Mouse (Mus musculus) frontal cortex, postnatal 14 days (tissue): ENCODE measurements around the gene Adam17.

Experiments
- DNase-seq, 2 experiments: peaks; one replicate each; pipeline ENCODE4 v3.0.0; 2022; ENCODE audit warnings: low spot score in 2 of 2

The Adam17 gene

DNA sequence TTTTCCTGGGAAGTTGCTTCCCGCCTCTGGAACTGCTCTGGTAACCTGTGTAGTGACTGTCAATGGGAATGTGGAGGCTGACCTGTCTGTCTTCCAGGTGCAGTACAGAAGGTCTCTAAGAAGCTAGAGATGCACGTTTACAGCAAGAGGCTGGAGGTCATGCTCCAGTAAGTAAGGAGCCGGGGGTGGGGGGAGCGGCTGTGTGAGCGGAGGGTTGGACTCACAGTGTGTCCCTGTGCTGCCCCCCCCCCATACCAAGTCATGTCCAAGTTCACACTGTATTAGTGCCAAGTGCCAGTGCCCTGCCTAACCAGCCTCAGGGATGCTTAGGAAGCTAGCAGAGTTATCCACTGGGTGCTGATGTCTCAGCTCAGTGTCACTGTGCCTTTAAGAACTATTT is 61.2 kb downstream of the Adam17 start:
- no peak for DNase-seq

DNA sequence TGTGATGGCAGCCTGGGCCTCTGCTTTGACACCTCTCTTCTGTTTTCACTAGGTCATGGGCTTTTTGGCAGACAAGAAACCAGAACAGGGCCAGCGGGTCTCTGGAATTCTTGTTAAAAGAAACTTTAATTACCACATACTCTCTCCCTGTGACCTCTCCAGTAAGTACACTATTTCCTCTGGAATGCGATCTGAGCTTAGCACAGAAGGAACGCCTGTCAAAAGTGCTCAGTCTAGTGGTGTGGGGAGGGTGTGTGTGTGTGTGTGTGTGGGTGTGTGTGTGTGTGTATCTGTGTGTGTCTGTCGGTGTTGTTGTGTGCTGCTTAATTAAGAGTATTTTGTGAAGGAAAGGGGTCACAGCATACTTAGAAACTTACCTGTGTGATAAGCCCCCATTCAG is 66.7 kb downstream of the Adam17 start:
- DNase-seq = no peak

DNA sequence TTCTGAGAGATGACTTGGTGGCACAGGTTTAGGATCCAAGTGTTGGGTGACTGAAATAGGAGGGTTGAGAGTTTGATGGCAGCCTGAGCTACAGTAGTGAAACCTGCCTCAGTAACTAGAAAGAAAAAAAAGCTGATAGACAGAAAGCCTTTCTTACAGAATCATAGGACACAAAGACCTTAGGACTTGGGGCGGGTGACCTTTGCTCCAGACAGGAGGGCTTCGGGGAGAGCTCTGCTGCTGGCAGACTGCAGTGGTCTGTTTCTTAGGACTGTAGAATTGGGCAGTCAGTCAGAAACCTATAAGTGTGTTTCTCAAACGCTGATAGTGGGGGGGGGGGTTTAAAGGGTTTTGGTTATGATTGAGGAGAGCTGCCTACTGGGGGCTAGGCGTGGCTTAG is 67.7 kb downstream of the Adam17 start:
- DNase-seq = no peak

DNA sequence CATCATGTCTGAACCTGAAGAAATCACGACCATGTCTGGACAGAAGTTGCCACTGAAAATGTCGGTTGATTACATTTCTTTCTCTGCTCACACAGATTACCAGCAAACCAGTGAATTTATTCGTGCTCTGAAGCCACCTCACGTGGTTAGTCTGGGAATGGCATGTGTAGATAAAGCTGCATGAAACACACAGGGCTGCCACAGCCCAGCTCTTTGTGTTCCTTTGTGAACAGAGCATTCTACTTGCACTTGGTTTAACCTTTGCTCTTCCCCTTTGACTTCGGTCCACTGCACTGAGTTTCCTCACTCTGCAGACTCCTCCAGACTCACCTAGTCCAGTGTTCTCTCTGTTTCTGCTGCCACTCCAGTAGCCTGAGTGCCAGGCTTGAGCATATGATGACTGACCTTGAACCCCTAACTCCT is 71.1 kb downstream of the Adam17 start:
- no peak for DNase-seq

DNA sequence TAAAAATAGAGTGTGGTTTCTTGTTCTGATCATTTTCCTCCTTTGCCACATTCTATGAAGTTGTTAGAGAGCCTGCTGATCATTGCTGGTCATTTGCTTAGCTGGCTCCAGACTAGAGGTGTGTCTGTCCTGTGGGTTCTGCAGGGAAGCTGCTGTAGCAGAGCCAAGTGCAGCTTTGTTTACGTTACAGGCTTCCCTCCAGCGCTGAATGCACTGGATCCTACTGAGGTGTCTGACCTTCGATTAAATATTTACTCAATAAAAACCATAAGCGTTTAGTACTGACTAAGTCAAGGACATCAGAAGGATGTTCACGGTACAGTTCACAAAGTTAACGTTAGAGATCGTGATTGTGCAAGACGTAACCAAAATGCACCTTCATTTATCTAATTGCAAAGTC is 71.5 kb downstream of the Adam17 start:
- no peak for DNase-seq

DNA sequence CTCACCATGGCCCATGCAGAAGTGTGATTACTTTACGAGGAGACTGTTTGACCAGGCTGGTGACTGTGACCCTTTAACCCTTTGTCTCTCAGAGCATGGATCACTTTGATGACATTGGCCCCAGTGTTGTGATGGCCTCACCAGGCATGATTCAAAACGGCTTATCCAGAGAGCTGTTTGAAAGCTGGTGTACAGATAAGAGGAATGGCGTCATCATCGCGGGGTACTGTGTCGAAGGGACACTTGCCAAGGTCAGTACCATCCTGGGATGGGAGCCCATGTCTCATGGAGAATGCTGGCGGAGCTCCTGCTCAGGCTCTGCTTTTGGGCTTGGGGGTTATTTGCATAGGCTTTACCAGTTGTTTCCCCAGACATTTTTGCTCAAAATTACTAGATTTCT is 72.1 kb downstream of the Adam17 start:
- DNase-seq = no peak

DNA sequence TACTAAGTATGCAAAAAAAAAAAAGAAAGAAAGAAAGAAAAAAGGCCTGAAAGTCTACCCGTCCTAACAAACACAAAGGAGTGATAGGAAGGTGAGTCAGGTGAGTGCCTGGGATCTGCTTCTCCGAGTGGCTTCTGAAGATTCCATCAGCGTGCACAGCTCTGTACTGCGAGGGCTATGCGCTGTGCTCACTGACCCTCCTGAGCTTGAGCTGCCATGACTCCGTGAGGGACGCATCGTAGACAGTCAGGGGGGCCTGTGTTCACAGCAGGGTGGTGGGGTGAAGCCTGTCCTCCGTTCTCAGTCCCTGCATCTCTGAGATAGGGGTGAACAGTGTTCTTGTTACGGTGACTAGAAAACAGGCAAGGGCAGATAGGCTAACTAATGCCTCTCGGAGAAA is 74.6 kb downstream of the Adam17 start:
- DNase-seq = no peak

DNA sequence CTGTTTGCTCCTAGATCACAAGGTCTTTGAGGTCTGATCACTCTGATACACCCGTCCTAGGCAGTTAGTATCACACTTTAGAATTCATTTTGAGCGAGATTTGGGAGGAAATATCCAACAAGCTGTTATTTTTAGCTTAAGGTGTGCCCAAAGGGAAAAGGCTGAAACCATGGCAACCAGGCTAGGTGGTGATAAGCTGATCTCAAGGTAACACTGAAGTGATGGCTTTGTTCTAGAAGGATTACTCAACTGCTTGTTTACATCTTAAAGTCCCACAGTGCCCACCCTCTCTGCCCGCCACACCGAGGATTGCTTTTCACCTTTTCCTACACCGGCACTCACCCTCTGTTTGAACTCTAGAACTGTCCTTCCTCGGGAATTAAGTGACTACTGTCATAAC is 83.8 kb downstream of the Adam17 start:
- DNase-seq = no peak

DNA sequence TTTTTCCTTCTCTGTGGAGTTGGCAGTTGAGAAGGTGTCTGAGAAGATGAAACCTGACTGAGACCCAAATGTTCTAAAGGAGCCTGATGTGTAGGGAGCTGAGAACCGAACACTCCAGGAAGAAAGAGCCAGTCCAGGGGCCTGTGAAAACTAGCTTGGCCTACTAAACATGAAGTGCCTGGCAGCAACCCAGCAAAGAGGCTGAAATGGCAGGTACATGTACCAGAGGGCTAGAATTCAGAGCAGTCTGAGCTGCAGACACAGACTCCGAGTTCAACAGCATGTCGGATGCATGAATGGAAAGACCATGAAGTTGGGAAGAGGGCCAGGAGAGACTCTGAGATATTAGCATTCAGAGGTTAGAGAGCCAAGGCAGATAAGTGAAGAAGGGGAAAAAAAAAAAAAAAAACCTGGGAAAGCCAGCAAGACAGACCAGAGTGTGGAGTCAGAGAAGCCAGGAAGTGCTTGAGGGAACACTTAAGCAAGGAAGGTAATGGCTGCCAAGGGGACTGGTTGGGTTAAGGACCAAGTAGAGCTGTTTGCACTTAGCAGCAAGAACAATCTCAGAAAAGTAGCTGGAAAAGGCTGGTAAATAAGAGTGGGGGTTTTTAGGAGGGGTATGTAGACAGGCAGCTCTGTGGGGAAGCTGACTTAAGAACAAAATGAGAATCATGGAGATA is 84.6 kb downstream of the Adam17 start:
- DNase-seq = no peak

DNA sequence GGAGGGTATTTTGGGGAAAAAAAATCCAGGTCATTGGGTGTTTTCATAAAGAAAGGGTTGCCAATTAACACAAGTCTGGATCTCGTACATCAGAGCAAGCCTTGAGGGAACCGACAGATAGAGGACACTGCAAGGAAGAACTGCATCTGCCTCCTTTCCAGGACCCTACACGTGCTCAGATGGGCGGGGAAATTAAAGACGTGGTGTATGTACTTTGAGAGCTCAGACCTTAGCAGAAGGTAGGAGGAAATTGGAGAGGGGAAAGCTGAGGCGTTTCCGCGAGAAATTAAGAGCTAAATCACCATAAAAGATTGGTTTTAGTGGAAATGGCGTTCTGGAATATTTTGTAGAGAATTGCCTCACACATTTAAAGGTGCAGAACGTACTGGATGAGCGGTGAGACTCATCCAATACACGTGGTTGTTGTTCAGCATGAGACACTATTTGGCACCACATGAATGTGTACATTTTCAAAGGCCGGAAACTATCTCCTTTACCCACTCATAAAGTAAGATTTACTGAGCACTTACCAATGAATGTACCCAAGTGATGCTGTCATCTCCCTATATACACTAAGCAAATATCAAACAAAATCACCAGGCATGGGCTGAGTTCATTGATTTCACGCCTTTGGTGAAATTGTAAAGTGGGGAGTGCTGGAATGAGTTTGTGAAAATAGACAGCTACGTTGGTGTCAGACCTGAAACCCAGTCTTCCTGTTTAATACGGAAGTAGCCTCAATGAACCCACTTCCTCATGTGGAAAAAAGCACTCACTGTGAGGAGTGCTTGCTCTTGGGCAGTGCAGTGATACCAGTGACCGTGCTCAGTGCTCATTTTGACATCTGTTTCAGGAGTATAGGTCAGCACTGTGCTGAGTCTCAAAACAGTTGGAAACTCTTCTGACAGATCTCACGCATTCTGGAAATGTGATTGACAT is 86.5 kb downstream of the Adam17 start:
- DNase-seq = no peak

DNA sequence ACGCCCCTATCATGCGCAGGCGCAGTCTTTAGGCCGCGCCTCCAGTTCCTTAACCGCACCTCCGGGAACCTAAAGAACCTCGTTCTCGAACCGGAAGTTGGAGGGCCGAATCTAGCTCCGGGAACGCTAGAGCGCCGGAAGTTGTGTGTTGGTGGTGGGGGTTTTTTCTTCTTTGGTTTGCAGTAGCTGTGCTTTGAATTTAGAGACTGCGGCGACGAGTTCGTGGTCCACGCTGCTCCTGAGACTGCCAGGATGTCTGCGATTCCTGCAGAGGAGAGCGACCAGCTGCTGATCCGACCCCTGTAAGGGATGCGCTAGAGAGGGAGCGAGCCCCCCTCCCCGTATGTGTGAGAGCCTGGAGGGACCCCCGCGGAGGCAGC is 87.2 kb downstream of the Adam17 start, which contains the start of gene Itgb1bp1:
TSS of gene Itgb1bp1 (minus strand) at position 42 of the 380 bp plus-strand sequence.
- DNase-seq = peak; percentile 98

DNA sequence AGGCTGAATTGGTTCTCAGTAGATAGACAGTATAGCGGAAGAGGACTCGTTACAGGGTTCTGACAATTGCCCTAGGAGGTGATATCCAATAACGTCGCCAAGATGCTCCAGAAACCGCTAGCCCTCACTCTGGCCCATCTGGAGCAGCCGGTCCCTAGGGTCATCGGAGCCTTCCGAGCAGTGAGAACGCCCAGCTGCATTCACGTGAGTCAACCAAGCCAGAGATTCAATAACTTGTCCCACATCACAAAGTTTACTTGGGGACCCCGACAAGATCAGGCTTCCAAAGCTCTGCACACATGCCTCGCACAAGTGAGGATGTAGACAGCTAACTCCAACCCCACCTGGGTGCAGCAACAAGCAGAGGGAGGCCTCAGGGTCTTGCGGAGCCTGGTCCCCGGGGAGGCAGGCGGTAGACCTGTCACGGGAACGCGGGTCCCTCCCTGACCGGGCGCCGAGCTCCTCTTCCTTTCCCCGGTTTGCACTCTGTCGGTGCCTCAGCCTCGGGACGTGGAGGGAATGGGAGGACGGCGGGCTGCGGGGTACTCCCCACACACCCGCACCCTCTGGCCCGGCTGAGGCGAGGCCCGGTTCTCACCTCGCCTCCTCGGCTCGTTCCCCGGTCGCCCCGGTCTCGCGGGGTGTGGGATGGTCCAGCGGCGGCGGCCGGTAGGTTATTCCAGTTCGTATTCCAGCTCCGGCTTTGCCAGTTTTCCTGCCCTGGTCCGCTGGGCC is 87.8 kb downstream of the Adam17 start:
- DNase-seq = peak in 1 of 2 experiments; percentile 17

DNA sequence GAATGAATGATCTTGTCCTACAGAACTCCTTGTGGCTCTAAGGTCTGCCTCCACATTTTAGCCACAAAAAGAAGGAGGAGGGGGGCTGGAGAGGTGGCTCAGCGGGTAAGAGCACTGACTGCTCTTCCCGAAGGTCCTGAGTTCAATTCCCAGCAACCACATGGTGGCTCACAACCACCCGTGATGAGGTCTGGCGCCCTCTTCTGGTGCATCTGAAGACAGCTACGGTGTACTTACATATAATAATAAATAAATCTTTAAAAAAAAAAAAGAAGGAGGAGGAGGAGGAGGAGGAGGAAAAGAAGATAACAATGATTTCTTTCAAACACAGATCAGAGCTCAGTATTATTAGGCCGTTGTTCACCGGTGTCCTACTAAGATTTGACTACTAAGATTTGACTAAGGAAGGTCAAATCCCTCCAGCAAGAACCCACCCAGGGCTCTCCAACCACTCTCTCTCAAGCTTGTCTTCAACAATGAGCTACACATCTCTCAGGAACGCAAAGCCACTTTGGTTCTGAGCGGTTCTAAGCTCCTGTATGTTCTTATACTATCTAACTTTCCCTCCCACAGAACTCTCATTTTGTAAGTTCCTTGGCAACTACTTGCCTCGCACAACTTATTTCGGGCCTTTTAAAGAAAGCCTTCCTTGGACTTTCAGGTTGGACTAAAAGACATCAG is 88.5 kb downstream of the Adam17 start, which contains the start of gene Cpsf3:
TSS of gene Cpsf3 (plus strand) at position 631 of the 681 bp plus-strand sequence.
- no peak for DNase-seq

DNA sequence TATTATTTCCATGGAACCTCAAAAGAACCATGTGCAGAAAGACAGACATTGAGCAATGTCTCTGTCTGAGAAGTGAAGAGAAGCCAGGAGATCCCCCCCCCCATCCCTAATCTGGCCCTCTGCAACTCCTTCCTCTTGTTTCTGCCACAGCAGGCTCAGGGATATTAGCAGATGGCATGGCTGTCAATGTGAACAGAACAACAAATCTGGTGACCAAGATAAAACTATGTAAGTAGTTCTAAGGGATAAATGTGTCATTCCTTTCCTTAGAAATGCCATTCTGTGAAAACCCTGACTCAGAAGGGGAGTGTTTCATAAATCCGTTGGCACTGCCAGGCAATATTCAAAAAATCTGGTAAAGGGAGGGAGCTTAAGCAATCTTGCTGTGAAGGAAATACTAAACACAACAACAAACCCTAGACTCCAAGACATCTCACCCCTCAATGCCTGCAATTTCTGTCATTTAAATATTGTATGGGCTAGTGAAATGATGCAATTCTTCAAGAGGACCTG is 96.0 kb downstream of the Adam17 start:
- DNase-seq = no peak

DNA sequence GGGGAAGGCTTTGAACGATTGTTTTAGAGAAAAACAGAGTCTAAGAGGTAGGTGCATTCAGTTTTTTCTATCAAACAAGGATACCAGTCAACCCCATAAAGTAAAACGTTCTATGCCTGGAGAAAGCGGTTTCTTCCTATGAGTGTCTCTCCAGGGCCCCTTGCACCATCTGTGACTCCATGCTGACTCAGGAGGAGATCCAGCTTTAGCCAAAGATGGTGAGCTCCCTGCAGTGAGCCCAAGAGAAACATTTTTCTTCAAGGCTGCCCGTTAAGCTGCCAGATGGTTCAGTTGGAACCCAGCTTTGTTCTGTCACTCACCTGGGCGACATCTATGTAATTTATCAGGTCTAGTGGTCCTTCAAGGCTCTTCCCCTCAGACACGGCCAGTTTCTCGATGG is 99.0 kb downstream of the Adam17 start:
- DNase-seq = no peak
